Mouse (Mus musculus) spleen, embryonic (tissue): ENCODE results near the gene Rps8.

Source experiments
- CTCF ChIA-PET: fragments of 350-600 bp; sonication (Branson Sonifier 250); formaldehyde crosslinking; loops from one replicate; lab custom pipeline; 2022; lab: Charles Lee

Rps8 gene

DNA sequence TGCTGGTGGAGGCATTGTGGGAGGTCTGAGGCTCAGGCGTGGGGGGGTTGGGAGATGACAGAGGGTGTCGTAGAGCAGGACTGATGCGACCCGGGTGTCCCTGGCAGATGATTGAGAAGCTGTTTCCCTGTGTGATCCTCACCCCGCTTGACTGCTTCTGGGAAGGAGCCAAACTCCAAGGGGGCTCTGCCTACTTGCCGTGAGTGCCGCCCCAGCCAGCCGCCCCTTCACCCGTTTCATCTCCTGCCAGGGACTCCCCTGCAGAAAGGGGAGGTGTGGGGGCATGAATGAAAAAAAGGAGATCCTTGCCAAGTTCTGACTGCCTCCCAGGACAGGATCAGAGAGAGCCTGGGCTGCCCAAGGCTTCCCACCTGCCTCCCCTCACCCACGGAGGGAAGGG is 50.9 kb downstream of the Rps8 start:
- CTCF ChIA-PET: no interaction called here

DNA sequence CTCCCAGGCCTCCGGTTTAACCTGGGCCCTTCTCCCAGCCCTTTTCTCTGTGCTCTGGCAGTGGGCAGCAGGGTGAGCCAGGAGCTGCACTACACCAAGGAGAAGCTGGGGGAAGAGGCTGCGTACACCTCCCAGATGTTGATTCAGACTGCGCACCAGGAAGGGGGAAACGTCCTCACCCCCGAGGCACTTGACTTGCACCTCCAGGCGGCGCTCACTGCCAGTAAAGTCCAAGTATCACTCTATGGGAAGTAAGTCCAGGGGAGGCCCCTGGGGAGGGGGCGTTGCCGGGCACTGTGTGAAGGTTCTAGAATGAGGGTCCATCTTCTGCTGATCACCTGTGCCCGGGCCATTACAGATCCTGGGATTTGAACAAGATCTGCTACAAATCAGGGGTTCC is 51.4 kb downstream of the Rps8 start:
- CTCF ChIA-PET: no interaction called here
